Mouse (Mus musculus): Measurements from ENCODE around the gene C87436.

Gene C87436

DNA sequence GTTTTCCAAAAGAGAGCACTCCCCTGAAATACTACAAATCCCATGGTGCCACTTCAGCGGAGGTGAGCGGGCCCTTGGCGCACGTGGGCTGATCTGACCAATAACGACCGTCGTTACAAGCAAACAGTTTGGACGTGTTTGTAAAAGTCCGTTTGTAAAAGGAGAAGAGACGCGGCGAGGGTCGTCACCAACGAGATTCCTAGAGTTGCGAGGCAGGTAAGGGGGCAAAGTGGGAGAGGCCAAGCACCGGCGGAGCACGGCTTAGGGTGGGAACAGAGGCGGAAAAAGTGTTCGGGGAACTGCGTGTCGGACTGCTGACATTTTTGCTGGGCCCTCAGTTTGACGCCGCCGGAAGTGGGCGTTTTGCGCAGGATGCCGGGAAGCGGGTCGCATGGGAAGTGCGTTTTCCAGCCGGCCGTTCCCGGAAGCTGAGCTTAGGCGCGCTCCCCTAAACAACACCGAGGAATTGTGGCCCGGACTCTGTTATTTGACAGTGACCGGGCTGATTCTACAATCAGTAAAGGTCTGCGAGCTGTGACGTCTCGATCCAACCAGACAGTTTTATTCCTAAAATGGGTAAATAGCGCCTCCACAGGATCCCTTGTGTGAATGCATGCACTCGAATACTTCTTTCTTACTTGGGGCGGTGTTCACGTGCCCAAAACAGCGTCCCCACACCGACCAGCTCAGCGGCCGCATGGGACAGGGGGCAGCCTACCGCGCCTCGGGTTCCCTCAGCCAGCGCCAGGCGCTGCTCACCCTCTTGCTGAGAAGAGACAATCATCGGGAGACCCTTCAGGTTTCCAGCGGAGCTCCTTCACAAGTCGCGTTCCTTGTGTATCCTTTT lies at the start of gene C87436:
Gene C87436 (plus strand): TSS at position 103 of the 847 bp plus-strand sequence.
- peak; percentile 97 for DNase-seq (ENCODE audit: low read depth)

DNA sequence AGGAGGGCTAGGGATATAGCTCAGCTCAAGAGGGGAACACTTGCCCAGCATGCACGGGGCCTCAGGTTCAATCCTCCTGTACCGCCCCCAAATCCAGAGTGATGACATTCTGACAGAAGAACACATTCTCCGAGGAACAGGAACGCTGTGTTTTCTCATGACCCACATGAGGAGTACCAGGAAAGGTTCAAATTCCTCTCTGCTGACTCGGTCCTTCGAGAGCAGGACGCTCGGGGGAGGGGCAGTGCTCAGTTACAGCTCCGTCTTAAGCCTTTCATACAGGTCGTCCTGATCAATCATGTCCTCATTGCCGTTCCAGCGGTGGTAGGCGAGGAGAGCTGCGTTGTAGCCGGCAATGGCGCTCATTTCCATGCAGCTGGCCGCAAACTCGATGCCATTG lies 49.7 kb upstream of the C87436 start:
- no peak for DNase-seq (ENCODE audit: low read depth)

DNA sequence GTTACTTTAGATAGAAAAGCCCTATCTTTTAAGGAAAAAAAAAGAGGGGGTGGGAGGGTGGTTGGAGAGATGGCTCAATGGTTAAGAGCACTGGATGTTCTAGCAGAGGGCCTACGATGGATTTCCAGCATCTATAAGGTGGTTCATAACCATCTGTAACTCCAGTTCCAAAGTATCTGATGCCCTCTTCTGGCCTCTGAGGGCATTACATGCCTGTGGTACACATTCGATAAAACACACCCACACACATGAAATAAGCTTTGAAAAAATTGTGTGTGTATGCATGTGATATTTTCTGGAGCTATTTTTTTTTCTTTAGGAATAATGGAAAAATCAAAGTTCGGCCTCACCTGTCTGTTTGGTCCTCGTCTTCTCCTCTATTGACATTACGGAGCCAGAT lies 46.8 kb upstream of the C87436 start:
- DNase-seq (ENCODE audit: low read depth) = peak; percentile 47

DNA sequence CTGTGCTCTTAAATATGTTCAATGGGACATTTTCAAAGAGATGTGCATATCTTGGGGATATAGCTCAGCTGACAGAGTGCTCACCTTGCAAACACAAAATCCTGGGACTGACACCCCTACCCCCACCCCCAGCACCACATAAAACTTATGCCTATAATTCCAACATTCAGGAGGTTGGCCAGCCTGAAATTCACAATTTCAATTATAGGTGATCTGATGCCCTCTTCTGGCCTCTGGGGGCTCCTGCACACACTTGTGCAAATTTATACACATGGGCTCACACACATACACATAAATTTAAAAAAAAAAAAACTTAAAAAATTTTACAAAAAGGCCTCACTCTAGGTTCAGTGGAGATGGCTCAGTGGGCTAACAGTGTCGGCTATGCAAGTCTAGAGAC lies 45.0 kb upstream of the C87436 start:
- DNase-seq (ENCODE audit: low read depth) = no peak

DNA sequence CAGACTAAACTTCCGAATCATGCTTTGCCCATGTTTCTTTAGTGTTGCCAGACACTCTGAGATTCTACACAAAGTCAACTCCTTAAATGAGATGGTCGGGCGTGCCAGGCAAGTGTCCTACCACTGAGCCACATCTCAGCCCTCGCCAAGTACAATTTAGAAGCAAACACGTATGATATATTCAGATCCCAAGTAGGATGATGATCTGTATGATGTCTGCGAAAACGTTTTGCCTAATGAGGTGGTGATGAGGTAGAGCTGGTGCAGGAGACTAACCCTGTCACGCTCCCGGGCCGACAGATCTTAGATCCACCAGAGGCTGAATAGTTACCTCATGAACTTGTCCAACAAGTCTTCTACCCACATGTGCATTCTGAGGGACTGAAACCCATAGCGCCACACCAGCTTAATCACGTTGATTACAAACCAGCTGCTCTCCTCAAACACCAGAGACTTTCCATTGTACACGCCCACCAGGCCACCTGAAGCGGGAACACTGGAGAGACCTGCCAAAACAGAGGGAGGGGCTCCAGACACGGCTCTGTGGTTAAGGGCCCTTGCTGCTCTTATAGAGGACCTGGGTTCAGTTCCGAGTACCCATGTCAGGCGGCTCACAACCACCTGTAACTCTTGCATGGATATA lies 44.0 kb upstream of the C87436 start:
- DNase-seq (ENCODE audit: low read depth) = no peak

DNA sequence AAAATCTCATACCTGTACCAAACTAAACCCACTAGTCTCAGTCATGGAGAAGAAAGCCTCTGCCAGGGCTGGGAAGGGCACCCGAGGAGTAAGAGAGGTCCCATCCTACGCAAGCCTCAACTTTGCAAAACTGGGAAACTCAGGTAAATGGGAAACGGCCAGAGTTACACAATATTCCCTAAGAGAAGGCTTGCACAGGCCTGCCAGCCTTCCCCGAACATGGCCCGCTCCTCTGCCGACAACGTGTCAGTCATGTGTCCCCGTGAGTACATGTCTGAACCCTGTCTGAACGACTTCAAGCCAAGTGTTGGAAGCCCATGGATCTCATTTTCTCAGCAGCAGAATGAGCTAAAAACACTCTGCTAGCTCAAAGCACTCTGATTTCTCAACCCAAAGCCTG lies 43.2 kb upstream of the C87436 start:
- DNase-seq (ENCODE audit: low read depth) = no peak

DNA sequence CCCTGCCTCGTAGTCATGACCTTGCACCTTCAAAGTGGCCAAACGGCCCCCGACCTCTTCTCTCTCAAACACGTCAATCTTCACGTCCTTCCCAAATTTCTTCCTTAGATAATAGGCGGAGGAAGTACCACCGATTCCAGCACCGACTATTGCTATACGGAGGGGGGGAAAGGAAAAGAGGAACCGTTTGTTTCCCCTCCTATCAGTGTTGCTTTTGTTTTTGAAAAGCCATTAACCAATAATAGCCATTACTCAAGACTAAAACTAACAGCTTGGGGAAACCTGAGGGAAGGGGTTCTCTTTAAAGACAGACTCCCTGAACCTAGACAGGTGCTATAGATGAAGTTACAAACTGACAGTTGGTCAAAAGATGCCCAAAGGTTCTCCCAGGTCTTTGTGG lies 42.2 kb upstream of the C87436 start:
- DNase-seq (ENCODE audit: low read depth) = no peak

DNA sequence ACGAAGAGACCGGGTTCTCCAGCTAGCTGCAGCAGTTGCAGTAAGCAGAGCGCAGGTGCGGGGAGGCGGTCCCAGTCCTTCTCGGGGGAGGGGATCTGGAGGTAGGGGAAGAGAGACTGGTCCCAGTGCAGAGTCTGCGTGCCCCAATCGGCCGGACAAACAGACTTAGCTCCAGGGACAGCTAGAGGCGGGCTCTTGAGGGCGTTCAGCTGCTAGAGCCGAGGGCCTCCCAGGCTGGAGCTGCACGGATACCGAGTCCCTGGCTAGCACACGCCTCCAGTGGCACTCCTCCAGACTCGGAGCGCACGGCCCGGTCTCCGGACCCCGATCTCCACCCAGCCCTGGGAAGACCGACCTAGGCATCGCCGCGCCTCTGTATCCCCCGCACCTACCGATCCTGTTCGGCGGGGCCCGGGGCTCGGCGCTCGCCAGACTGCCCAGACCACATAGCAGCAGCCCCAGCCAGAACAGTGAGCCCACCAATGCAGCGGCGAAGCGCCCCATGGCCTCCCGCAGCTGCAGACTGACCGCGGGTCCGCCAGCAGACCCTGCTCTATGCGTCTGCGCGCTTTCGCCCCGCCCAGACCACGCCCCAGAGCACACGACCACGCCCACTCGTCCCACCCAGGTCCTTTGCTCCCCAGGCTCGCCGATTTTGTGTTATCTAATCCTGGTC lies 41.5 kb upstream of the C87436 start, which contains the start of gene Pcyox1:
Gene Pcyox1 (minus strand): TSS at position 574 of the 676 bp plus-strand sequence.
- peak; percentile 82 for DNase-seq (ENCODE audit: low read depth)

DNA sequence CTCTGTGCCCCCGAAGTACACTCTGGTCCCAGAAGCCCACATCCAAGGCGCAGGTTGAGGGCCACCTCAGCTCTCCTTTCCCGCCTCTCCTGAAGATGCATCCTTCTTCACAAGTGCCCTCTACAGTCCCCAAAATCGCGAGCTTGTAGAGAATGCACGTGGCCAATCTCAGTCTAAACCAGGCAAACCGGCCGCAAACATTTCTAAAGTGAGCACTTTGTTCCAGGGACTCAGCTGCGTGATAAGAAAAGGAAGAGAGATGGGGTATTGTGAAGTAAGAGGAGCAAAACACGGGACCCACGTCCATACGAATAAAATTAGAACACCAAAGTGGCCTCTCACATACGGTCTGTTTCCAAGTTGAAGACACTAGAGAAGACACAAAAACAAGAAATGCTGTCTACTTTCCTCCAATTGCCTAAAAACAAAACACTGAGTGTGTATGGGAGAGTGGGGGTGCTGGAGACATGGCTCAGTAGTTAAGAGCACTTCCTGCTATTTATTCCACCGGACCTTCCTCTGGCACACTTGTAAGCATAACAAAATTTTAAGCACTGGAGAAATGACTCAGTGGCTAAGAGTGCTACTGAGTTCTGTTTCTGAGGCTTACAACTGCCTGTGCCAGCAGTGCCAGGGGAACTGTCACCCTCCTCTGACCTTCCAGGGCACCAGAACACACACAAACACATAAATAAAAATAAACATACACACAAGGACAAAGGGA lies 40.8 kb upstream of the C87436 start:
- no peak for DNase-seq (ENCODE audit: low read depth)

DNA sequence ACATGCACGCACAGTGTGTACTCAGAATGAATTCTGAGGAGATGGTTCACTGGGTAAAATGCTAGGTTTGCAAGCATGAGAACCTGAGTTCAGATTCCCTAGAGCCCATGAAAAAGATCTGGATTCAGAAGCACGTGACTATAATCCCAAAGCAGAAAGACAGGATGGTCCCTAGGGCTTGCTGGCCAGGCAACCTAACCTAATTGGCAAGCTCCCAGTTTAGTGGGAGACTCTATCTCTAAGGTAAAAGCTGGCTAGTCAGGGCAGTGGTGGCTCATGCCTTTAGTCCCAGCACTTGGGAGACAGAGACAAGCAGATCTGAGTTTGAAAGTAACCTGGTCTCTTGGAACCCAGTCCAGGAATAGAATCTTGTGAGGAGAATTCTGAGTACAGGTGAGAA lies 39.2 kb upstream of the C87436 start:
- no peak for DNase-seq (ENCODE audit: low read depth)

DNA sequence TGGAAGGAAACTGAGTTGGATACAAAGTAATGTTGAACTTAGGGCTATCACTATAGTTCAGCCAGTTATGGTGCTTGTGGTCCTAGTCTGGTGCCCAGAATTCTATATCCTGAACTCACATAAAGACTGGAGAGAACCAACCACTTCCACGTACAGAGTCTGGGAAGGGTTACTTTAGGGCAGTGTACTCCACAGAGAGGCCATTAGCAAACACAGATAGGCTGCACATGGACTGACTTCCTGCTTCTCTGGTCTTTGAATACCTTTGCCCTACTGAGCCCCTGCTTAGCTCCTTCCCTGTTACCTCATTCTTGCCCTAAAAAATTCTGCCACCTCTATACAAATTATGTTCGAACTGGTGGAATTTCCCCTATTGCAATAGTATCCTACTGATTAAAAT lies 38.2 kb upstream of the C87436 start:
- DNase-seq (ENCODE audit: low read depth) = no peak

DNA sequence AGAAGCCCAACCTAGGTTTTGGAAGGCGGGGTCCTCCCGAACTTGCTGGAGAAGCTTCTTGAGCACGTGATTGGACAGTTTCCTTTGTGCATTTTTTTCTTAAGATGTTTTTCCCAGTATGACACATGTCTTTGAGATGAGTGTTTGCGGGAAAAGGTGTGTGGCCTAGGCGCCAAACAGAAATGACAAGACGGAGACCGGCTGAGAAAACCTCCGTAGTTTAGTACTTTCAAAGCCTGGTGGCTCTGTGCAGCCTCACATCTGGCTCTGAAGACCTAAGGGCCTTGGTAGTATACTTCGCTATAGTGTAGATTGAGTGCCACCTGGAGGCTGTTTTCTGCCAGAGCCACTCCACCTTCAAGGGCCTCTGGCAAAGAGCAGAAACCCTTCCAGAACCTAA lies 37.2 kb upstream of the C87436 start:
- peak; percentile 90 for DNase-seq (ENCODE audit: low read depth)

DNA sequence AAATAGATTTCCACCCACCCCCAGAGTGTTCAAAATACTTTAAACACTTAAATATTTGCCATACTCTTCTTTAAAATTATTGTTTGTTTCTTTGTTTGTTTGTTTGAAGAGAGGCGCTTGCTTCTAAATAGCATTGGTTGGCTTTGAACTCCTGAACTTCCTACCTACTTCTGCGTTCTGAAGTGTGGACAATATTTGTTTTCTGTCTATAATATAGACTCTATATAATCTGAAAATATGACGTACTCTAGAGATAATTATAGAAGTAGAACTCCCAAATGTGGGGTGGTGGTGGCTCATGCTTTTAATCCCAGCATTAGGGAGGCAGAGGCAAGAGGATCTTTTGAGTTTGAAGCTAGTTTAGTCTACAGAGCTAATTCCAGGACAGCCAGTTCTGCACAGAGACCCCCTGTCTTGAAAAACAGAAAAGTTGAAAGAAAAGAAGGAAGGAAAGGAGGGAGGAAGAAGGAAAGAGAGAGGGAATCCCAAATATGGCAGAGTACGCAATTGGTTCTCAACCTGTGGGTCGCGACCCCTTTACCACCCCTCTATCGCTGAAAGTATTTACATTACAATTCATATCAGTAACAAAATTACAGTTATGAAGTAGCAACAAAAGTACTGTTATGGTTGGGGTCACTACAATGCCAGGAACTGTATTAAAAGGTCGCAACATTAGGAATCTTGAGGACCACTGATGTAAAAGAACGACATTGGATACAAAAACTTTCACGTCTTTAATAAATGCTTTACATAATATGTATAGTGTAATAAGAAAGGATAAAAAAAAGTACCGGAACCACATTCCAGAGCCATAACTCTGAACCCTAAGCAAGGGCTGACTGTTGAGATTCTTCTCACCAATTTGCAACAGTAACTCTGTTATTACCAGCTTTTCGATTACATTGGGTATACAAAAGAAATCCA lies 35.2 kb upstream of the C87436 start:
- no peak for DNase-seq (ENCODE audit: low read depth)

DNA sequence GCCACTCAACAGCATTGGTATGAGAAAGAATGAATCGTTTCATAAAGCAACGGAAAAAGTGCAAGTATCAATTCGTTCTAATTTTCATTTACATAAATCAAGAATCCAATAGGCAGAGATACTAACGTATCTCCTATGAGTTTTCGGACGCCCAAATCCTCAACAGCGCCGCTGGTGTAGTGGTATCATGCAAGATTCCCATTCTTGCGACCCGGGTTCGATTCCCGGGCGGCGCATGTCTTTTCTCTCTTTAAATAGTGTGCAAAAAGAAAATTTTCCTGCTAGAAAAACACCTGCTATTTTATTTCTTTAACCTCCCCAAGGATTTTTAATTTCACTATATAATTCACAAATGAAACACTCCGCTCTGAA lies 34.5 kb upstream of the C87436 start:
- no peak for DNase-seq (ENCODE audit: low read depth)

DNA sequence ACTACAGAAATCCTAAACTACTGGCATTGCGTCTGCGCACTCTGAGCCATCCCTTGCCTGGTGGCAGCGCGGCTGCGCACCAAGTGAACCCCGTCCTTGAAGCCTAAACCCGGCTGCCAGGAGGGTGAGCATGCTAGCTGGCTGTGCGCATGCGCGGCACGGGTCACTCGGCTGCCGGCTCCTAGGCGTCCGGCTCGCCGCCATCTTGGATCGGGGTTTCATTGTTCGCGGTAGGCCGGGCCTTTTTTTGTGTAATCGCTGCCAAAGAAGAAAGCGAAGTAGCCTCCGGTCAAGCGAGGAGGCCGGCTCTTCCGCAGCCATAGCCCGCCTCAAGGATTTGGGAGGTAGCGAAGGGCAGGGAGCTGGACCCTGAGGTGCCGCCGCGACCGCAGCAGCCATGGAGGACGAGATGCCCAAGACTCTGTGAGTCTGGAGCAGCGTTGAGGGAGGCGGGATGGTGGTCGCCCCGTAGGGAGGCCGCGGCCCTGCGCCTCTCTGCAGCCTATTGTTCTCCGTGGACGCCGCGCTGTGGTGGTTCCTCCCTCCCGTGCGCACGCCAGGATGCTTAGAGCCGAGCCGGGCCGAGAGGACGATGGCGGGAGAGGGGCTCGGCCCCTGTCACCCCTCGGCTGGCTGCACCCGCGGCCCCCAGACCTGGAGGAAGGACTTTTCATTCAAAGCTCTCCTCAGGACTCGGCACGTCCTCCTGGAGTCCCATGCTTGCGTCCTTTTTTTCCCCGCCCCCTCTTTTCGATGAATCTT lies 33.9 kb upstream of the C87436 start, which contains the start of gene Tia1:
Gene Tia1 (plus strand): TSS at position 120 of the 762 bp plus-strand sequence.
- DNase-seq (ENCODE audit: low read depth) = peak; percentile 97

DNA sequence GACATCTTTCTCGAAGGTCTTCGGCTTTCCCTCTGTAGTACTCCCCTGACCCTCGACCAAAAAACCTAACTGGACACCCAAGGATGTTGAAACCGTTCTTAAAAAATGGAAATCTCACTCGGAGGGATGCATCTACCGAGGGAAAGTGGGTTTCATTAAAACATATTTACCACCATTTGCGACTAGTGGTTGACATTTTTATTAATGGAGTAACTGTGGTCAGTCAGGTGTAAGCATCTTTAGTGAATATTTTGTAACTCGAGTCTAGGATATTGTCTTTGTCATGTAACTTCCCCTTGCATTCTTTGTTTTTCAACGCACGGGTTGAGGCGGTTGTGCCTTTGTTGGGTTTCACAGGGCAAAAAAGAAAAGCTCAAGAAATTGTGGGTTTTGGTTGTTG lies 33.2 kb upstream of the C87436 start:
- peak; percentile 44 for DNase-seq (ENCODE audit: low read depth)

DNA sequence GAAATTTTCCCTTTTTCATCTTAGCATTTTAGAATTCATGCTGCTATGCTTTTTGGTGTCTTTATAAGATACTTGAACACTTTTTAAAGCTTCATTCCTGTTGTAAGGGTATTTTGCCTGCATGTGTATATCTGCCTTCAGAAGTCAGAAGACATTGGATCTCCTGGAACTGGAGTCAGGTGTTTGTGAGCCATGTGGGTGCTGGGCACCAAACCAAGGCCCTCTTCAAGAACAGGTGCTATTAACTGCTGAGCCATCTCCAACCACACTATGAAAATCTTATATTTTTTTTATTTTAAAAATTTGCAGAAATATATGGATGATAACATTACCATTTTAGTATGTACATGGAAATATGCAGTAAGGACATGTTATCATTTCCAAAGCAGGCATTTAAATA lies 31.9 kb upstream of the C87436 start:
- DNase-seq (ENCODE audit: low read depth) = no peak

DNA sequence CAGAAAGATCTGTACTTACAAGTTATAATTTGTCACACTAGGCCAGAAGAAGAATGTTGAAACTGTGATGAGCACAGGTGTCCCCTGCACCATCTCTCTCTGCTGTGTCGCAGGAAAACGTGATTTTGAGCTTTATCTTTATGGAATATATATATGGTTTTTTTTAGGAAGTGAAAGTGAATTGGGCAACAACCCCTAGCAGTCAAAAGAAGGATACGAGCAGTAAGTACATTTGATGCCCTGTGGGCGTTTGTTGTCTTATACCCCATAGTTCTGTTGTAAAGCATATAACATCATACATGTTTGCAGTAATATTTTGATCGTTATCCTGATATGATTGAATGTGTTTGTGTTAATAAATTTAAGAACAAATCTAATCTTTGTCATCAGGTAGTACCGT lies 19.5 kb upstream of the C87436 start:
- DNase-seq (ENCODE audit: low read depth) = no peak

DNA sequence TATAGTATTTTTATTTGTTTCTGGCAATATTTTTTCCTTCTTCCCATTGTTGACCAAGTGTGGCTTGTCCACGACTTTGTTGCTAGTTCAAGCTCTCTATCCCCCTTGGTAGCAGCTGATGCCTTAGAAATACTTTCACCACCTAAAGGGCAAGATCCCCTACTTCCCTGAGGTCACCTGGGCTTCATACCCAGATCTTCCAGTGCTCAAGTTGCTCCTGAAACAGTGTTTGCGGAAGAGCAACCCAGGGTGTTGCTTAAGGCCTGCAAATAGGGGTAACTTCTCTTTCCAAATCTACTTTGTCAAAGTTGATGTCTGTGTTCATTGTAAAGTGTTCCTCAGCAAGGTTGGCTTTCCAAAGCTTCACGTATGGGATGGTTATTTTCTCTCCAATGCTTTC lies 18.9 kb upstream of the C87436 start:
- no peak for DNase-seq (ENCODE audit: low read depth)

DNA sequence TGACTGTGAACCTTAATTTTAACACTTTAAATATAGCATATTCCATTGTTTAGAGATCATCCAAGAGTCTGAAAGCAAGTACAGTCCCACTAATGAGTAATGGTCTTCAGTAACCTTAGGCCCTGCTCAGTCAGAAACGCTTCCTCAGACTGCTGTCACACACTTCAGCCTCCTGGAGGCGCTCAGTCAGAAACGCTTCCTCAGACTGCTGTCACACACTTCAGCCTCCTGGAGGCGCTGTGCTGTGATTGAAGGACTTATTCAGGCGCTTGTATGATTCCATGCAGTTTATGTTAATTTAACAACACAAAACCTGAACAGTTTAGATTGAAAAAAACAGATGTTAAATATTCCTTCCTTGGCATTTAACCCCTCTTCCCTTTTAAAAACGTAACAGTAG lies 17.7 kb upstream of the C87436 start:
- DNase-seq (ENCODE audit: low read depth) = peak; percentile 65

Data from naive thymus-derived CD4-positive, alpha-beta T cell, adult 2 months (primary cell).